Mouse (Mus musculus) spleen, adult 2 months (tissue): Measurements from ENCODE around the gene Slc38a6.

Source experiments
- CTCF ChIP-seq: fragments of 200-500 bp; IDR thresholded peaks from 2 replicates; pipeline ENCODE4 v1.5.1; 2011; ENCODE audit warnings: mild to moderate bottlenecking, inconsistent platforms; ENCODE audit not compliant: insufficient read depth, insufficient read length, insufficient replicate concordance; ENCODE audit errors: extremely low read depth
- POLR2A ChIP-seq: fragments of 200-500 bp; IDR thresholded peaks from 2 replicates; pipeline ENCODE4 v1.6.1; 2011; ENCODE audit warnings: low read depth, low read length, inconsistent platforms

GRCm38 (mm10) chr12:73345157-73345556 is 58.6 kb downstream of the Slc38a6 start:
- TF ChIP-seq CTCF, result no peak
- TF ChIP-seq POLR2A, result no peak
